Mouse (Mus musculus) limb, embryonic 14.5 days (tissue): Measurements from ENCODE around the gene Plcd3. TPM values are rescaled to one million over a fixed set of nuclear protein-coding genes. Genes with fewer than 3 reads are reported as not detected.

Experiments used
- ATAC-seq: fragments of 200-750 bp; cut with Nextera tagmentation; 2 replicates; pipeline ENCODE4 v1.8.0; 2017; ENCODE audit warnings: low read depth, moderate number of reproducible peaks, moderate TSS enrichment; ENCODE audit not compliant: low FRiP score
- DNase-seq: peaks from one replicate; pipeline ENCODE4 v3.0.0-alpha.2; 2015; ENCODE audit warnings: low spot score
- H3K27ac ChIP-seq: fragments of 300-500 bp; sonication (generic); replicated peaks from 2 replicates; pipeline ENCODE4 v1.5.1; 2014; ENCODE audit warnings: low read depth, mild to moderate bottlenecking, low read length, moderate library complexity, mixed read lengths
- H3K27me3 ChIP-seq: fragments of 300-500 bp; sonication (generic); 2 replicates; pipeline ENCODE4 v1.6.1; 2014; ENCODE audit warnings: low read length, mixed read lengths; ENCODE audit not compliant: control insufficient read depth, insufficient read depth
- H3K36me3 ChIP-seq: fragments of 300-500 bp; sonication (generic); 2 replicates; pipeline ENCODE4 v1.6.1; 2014; ENCODE audit warnings: mild to moderate bottlenecking, low read length, moderate library complexity, mixed read lengths; ENCODE audit not compliant: control insufficient read depth, insufficient read depth
- H3K4me1 ChIP-seq: fragments of 300-500 bp; sonication (generic); 2 replicates; pipeline ENCODE4 v1.6.1; 2014; ENCODE audit warnings: antibody characterized with exemption, low read length, mixed read lengths; ENCODE audit not compliant: control insufficient read depth, insufficient read depth
- H3K4me2 ChIP-seq: fragments of 300-500 bp; sonication (generic); replicated peaks from 2 replicates; pipeline ENCODE4 v1.6.1; 2014; ENCODE audit warnings: low read depth, mild to moderate bottlenecking, low read length, moderate library complexity; ENCODE audit not compliant: severe bottlenecking
- H3K4me3 ChIP-seq: fragments of 300-500 bp; sonication (generic); replicated peaks from 2 replicates; pipeline ENCODE4 v1.5.1; 2014; ENCODE audit warnings: low read length
- H3K9ac ChIP-seq: fragments of 300-500 bp; sonication (generic); 2 replicates; pipeline ENCODE4 v1.6.1; 2014; ENCODE audit warnings: mild to moderate bottlenecking, low read depth, low read length, moderate library complexity; ENCODE audit not compliant: severe bottlenecking
- H3K9me3 ChIP-seq: fragments of 300-500 bp; sonication (generic); 2 replicates; pipeline ENCODE4 v1.6.1; 2016; ENCODE audit warnings: low read length; ENCODE audit not compliant: control insufficient read depth
- POLR2A ChIP-seq: fragments of 200-500 bp; IDR thresholded peaks from 2 replicates; pipeline ENCODE4 v1.8.0; 2012; ENCODE audit warnings: inconsistent platforms, mild to moderate bottlenecking, moderate library complexity, borderline replicate concordance; ENCODE audit not compliant: insufficient read depth, insufficient read length; ENCODE audit errors: extremely low read depth
- WGBS: fragments of 180-500 bp; shearing (Covaris S2); extraction: QIAGEN DNeasy Blood & Tissue Kit; methylation state at CpG from one replicate; pipeline ENCODE4 v1.1.7; 2014; 5-methylcytosine and 5-hydroxymethylcytosine counted together
- polyA plus RNA-seq, 2 experiments: library from polyadenylated mRNA; depleted of rRNA in 1 of 2; stranded (reverse) in 1 of 2; unstranded in 1 of 2; fragments of >200 nt; fragmentation: Nextera tagmentation in 1 of 2; extraction: Ambion mirVana in 1 of 2; gene quantifications; 2 replicates each; pipeline versions ENCODE4 v1.2.1 to v1.2.3; 2012 to 2014

The Plcd3 gene
- 10.3 and 13.2 TPM in 2 replicates for polyA plus RNA-seq (2012; rRNA removed)
- polyA plus RNA-seq (2014; fragmentation: Nextera tagmentation; extraction: Ambion mirVana): 3.8 and 4.9 TPM in 2 replicates

DNA sequence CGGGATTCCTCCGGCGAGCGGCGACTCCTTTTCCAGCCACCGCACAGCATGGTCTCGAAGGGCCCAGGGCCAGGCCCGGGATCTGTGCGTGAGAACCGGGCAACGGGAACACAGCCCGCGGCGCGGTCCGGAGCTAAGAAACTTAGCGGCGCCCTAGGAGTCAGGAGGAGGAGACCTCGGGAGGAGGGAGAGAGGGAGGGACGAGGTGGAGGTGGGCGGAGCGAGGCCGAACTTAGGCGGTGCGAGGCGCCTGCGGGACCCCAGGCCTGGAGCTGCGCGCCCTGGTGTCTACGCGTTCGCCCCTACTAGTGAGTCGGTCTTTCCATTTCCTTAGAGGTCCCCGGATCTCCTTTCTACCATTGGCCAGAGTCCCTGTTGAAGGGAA lies at the start of gene Plcd3, which contains the start of gene Acbd4:
Gene Plcd3 (minus strand): TSS at position 178 of the 385 bp plus-strand sequence.
Gene Acbd4 (plus strand): TSS at position 202 of the 385 bp plus-strand sequence.
- 0 out of 2 replicates have a peak, but pooled peaks have one; percentile 38 for TF ChIP-seq POLR2A
- H3K4me1 ChIP-seq: peaks cover 20% of the 10 kb centered on the region
- peak within 1 kb of the TSS; percentile 56 for H3K9ac ChIP-seq
- 2% methylated on average over 34 of the region's 34 CpGs for WGBS
- ATAC-seq (peak; percentile 55), DNase-seq (peak; percentile 77)
- H3K27me3 ChIP-seq: peaks cover 9% of the 10 kb centered on the region; the same call in 1 of the 2 replicates
- no peaks in the 10 kb centered on the region for H3K9me3 ChIP-seq
- H3K4me2 ChIP-seq: peak within 1 kb of the TSS; percentile 95
- no peak within 1 kb of the TSS for H3K27ac ChIP-seq
- no peaks in the 10 kb centered on the region for H3K36me3 ChIP-seq
- H3K4me3 ChIP-seq: peak within 1 kb of the TSS; percentile 58

DNA sequence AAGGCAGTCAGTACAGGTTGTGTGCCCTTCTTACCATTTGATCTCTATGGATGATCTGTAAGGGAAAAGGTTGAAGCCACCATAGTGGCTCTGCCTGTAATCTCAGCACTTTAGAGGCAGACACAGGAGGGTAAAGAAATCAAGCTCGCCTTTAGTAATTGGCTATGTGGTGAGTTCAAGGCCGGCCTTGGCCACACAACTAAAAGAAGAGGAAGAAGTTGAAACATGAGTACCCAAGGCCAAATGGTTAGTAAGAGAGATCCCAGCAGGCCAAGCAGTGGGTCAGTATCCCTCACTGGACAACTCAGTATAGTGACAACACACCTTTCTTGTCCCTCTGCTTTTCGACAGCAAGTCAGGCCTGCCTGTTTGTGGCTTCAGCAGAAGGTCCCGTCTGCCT lies 48.3 kb upstream of the Plcd3 start:
- ATAC-seq: no peak
- no peak overlapping the region for H3K4me3 ChIP-seq
- no peak overlapping the region for H3K4me2 ChIP-seq
- H3K27ac ChIP-seq: no peak overlapping the region
- H3K4me1 ChIP-seq: peaks cover 3% of the 10 kb centered on the region; the same call in 1 of the 2 replicates
- H3K9ac ChIP-seq: no peak overlapping the region
- 88% methylated on average over 4 of the region's 4 CpGs for WGBS
- no peak for DNase-seq
- H3K9me3 ChIP-seq: no peaks in the 10 kb centered on the region
- H3K27me3 ChIP-seq: no peaks in the 10 kb centered on the region
- TF ChIP-seq POLR2A: no peak
- H3K36me3 ChIP-seq: no peaks in the 10 kb centered on the region

DNA sequence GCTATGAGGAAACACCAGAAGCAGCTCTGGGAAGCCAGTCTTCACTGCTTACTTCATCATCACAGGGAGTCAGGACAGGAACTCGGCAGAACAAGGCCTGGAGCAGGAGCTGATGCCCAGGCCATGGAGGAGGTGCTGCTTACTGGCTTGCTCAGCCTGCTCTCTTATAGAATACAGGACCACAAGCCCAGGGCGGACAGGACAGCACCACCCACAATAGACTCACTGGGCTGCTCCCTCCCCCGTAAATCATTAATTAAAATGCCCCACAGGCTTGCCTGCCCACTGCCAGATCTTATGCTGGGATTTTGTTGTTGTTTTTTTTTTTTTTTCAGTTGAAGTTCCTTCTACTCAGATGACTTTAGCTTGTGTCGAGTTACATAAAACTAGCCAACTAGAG lies 46.3 kb upstream of the Plcd3 start:
- no peaks in the 10 kb centered on the region for H3K36me3 ChIP-seq
- WGBS: 69% methylated on average over 4 of the region's 4 CpGs
- TF ChIP-seq POLR2A: no peak

DNA sequence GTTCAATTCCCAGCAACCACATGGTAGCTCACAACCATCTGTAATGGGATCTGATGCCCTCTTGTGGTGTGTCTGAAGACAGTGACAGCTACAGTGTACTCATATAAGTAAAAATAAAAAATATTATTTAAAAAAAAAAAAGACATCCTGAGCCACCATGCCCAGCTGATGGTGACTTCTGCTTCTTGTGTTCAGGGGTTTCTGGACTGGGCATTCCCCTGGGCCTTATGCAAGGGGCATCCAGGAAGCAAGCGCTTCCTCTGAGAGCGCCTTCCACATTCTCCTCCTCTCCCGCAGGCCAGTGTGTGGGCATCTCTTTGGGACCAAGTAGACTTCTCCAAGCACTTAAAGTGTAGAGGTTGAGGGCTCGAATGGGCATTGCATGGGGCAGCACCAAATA lies 44.9 kb upstream of the Plcd3 start:
- no peak for TF ChIP-seq POLR2A
- WGBS: 89% methylated on average over 4 of the region's 4 CpGs
- H3K4me1 ChIP-seq: peaks cover 23% of the 10 kb centered on the region
- no peaks in the 10 kb centered on the region for H3K36me3 ChIP-seq
- no peak for DNase-seq
- ATAC-seq: no peak
- H3K4me3 ChIP-seq: no peak overlapping the region
- H3K4me2 ChIP-seq: no peak overlapping the region
- H3K9me3 ChIP-seq: no peaks in the 10 kb centered on the region
- no peaks in the 10 kb centered on the region for H3K27me3 ChIP-seq
- H3K9ac ChIP-seq: no peak overlapping the region
- no peak overlapping the region for H3K27ac ChIP-seq

More for the DNA sequence above, 46.3 kb upstream of the Plcd3 start:
- Histone ChIP-seq H3K27me3 (no peaks in the 10 kb centered on the region), H3K4me2 (no peak overlapping the region), H3K27ac (no peak overlapping the region), H3K9me3 (no peaks in the 10 kb centered on the region), H3K4me3 (no peak overlapping the region), H3K4me1 (peaks cover 10% of the 10 kb centered on the region), H3K9ac (no peak overlapping the region)
- DNase-seq (no peak), ATAC-seq (no peak)

DNA sequence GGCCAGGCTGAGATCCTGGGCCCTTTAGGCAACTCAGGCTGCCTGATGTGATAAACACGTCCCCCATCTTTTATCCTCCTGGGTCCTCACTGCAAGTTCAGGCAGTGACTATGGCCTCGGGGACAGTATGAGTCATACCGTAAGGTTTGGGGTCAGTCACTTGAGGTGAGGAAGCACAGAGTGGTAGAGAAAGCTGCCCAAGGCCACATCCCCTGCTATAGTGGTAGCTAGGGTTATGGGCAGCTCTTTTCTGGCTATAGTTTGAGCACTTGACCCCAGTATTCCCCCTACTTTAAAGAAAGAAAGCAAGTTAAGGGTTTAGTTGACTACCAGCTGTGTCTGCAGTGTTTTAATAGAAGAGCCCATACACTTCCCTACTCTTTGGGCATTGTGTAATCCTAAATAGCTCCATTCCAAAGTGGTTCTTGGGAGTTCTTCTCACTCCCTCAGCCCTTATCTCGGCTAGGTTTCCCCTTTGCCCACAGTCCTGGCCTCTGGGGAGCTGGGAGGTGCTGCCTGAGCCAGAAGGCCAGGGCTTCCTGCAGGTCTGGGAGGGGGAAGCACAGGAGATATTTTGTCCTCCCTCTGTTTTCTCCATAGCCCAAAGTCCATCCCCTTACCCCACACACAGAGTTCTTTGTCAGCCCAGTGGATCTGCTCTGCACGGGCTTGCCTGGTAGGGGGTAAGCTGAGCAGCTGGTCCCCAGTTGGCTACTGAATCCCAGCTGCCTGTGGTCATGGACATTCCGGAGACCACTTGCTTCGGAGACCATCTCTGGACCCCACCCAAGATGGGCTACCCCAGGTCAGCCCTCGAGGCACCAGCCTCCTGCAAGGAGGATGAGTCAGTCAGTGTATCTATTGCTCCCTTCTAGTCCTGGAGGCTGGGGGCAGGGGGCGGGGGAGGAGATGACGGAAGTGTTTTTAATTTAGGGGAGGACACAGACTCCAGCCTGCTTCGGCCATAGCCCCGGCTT lies 43.1 kb upstream of the Plcd3 start:
- Histone ChIP-seq H3K4me3 (no peak overlapping the region), H3K27ac (no peak overlapping the region), H3K36me3 (peaks cover 7% of the 10 kb centered on the region), H3K9me3 (no peaks in the 10 kb centered on the region), H3K9ac (no peak overlapping the region), H3K27me3 (no peaks in the 10 kb centered on the region), H3K4me2 (no peak overlapping the region), H3K4me1 (peaks cover 28% of the 10 kb centered on the region)
- WGBS: 33% methylated on average over 12 of the region's 12 CpGs
- ATAC-seq: no peak
- no peak for DNase-seq
- no peak for TF ChIP-seq POLR2A
